Mouse (Mus musculus): ENCODE results near the gene Bpnt1.
"Not testable (repeated sequence)": the region's sequence is repeated elsewhere in the genome, so short reads cannot be mapped to it uniquely, and the experiment has no call there.

Gene Bpnt1

DNA sequence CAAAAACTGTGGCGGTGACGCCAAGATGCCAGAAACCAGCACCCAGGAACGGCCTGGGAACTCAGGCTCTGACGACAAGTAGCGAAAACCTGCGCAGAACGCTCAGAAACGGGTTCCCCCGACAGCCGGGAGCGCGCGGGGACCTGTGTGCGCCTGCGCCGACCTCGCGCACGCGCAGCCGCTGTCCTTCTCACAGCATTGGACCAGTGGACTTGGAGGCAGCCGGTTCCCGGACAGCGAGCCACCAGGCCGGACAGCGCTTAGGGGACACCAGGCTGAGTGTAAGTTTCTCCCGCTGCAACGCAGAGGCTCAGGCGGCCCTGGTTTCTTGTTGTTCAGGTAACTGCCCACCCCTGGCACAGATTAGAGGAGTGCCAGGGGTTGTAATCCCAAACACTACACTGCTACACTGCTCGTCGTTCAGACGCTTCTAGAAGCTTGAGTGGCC lies at the start of gene Bpnt1:
Bpnt1 (plus strand) TSS at position 167 of the 448 bp plus-strand sequence.
- peak; percentile 93 for DNase-seq

DNA sequence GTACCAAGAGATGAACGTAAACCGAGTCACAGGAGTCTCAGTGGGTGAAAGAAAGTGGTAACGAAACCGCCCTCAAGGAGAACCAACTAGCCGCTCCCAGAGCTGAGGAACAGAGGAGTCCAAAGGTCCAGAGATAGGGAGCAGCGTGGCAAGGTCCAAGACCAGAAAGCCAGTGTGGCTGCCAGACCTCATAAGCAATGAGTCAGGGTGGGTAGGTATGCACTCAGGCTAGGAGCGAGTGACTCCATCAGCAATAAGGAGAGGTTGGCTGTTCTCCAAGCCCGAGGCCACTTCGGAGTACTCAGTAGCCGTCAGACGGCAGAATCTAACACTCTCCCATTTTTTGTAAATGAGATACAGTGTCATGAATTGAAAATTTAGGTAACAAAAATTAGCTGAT lies 49.1 kb upstream of the Bpnt1 start:
- no peak for DNase-seq

DNA sequence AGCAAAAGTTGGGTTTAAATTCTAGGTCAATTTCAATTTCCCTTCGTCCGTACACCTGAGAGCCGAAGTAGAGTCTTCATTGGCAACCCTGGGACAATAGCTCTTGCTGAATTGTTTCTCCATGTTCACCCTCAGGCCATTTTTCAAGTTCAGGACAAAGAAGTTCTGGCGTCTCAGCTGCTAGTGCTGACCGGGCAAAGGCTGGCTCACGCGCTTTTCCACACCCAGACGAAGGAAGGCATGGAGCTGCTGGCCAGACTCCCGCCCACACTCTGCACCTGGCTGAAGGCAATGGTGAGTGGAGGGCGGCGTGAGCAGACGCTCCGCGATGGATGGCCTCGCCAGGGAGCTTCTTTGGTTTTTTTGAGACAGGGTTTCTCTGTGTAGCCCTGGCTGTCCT lies 48.7 kb upstream of the Bpnt1 start:
- no peak for DNase-seq

DNA sequence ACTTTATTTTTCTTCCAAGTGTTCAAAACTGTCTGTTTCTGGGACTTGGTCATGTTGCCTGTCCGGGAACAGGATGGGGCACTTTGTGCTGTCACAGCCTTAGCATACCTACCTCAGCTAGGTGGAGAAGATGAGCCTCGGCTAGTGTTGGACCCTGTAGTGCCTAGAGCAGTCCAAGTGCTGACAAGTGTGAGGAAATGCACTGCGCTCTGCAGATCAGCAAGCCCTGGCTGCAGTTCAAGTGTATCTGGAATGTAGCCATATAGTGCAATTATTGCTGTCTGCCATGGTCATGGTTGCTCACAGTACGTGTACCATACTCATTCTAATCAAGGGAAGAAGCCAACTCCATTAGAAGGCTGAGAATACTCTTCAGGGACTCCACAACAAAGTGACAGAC lies 47.2 kb upstream of the Bpnt1 start:
- DNase-seq, result no peak

DNA sequence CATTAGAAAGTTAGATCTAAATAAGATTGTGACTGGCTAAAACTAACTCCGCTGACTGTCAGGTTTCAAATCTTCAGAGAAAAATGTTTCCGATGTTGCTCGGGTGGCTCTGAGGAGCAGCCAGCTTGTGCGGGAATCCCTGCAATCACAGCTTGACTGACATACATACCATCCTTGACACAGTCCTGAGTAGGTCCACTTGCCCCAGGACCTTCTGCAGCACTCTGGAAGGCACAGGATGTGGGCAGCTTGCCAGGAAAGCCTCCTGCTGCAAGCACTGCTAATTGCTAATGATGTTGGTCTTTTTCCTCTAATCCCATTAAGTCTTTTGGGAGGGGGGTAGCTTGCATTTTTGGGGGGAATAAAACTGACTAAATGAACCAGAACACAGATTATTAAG lies 46.8 kb upstream of the Bpnt1 start:
- no peak for DNase-seq

DNA sequence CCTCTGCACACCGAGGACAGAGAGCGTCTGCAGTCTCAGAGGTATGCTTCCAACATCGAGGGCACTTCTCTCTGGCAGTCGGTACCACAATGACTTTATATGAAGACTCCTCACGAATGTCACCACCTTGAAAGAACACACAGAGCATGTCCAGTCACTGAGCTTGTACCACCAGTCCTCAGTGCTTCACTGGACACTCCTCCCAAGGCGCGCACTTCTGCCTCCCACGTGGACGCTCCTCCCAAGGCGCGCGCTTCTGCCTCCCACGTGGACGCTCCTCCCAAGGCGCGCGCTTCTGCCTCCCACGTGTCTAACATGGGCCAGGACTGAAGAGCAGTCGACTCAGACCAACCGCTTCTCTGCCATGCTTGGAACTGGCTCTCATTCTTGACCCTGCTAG lies 44.9 kb upstream of the Bpnt1 start:
- DNase-seq, result no peak

DNA sequence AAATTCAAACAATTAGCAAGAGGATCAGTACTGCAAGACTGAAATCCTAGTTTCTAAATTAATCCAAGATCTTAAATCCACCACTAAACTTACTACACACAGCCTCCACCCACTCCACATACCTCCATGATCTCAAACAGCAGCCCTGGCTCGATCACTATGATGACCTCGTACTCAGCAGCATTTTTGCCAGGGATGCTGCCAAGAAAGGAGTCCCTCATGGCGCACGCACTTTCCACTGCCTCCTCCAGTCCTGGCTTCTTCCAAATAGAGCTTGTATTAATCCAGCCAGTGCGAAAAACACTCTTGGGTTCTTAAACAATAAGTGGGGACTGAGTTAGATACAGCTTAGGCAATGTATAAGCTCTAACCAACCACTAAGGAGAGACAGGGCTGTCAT lies 42.7 kb upstream of the Bpnt1 start:
- no peak for DNase-seq

DNA sequence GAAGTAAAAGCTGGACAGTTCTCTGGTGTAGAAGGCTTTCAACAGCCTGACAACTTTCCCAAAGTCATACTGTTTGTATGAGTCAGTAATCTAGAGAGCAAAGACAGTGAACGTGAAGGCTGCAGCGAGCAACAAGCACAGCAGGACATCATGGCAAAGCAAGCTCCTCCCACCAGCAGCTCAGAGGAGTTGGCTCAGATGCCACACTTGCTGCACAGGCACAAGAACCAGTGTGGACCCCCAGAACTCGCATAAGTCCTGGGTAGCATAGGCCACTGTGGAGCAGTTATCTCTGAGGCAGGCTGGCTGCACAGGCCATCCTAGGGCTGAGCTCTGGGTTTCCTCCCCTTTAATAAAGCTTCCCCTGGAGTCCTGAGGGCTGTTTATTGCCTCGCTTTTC lies 40.6 kb upstream of the Bpnt1 start:
- DNase-seq, result no peak

DNA sequence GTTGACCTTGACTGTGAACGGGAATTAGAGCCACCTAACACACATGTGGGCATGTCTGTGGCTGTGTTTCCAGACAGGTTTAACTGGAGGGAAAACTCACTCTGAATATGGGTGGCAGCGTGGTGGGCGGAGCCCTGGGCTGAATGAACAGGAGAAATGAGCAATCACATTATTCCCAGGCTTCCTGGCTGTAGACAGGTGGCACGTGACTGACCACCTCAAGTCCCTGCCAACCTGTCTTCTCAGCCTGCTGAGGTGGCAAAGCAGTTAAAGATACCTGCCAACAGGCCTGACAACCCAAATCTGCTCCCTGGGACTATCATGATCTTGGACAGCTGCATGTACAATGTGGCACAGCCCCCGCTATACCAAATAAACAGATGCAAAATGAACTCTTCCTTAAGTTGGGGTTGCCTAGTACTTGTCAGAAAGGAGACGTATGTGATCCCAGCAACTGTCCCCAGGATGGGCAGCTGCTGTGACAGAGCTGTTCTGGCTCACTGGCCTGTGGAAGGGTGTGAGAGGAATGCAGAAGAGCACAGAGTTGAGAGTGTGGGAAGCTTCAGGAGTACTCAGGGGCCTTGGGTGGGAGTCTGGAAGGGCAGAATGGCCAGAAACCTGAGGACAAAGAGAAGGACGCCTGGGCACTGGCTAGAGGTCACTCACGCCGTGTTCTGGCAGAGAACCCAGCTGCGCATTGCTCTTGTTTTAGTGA lies 39.1 kb upstream of the Bpnt1 start:
- no peak for DNase-seq

DNA sequence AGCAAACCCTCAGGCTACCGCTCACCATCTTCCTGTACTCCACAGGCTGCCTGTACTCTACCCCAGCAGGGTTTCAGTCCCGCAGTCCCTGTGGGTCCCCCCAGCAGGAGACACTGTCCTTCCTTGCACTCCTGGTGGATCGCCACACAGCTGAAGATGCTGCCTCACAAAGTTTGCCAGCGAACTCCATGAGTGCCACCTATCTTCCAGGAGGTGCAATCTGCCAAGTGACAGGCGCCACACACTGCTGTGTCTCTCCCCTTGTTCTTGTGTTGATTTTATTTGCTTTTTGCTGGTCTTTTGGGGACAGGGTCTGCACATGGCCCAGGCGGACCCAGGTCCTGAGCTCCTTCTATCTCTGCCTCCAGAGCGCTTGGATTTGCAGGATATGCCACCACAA lies 35.1 kb upstream of the Bpnt1 start:
- no peak for DNase-seq

DNA sequence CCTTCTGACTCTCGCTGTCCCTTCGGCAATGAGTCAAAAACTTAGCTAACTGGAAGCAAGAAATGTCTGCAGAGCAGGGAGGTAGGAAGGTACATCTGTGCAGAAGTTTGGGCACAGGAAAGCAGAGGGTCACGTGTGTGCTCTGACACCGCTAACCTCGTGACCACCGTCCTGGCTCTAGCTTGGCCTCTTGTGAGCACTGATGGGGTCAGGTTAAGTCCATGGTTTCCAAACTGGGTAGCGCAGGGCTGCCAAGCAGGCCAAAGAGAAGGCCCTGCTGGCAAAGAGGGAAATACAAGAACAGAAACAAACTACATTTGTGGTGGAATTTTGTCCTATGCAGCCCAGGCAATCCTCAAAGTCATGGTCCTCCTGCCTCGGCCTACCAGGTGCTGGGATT lies 33.5 kb upstream of the Bpnt1 start:
- DNase-seq, result no peak

DNA sequence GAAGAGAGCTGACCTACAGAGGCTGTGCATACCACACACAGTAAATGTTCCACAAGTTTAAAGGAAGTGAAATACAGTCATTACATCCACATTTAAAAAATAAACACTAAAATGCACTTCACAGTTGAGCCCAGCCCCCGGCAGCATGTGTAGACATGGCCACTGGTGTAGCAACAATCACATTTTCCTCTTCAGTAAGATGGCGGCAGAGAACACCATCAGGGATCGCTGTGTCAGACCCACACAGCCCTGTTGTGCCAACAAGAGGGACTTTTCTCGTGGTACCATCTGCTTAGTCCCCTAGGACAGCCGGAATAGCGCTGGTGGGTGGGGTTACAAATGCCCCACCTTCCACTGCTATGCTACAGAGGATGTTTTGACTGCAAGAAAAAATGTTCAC lies 29.1 kb upstream of the Bpnt1 start:
- DNase-seq, result no peak

DNA sequence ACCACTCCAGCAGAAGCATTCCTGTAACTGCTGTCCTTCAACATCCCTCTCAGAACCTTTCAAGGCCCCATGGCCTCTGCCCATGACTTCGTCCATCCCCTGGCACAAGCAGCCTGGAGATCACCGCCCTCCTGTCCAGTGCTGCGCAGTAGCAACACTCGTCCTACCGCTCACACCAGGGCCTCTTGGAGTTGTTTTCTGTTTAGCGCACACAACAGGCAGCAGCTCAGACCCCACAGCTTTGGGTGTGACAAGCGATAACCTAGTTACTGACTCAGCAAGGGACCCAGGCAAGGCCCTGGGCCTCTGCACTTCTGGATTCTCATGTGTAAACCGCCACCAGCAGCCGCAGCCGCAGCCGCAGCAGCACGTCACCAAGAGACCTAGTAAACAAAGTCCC lies 25.1 kb upstream of the Bpnt1 start:
- no peak for DNase-seq

DNA sequence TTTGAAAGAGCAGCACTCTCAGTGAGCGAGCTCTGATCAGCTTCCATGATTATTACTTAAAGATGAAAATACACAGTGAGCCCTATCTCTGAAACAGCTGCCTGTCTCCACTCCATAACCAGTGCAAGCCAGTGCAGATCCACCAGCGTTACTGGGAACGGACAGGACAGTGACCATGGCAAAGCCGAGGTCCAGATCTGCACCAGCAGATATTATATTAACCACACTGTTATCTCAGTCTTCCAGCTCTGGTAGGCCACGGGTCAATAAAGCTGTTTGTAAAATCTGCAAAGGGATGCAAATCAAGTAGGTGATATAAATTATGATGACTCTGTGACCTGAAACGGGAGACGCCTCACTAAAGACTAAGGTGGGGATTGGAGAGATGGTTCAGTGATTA lies 24.3 kb upstream of the Bpnt1 start:
- no peak for DNase-seq

DNA sequence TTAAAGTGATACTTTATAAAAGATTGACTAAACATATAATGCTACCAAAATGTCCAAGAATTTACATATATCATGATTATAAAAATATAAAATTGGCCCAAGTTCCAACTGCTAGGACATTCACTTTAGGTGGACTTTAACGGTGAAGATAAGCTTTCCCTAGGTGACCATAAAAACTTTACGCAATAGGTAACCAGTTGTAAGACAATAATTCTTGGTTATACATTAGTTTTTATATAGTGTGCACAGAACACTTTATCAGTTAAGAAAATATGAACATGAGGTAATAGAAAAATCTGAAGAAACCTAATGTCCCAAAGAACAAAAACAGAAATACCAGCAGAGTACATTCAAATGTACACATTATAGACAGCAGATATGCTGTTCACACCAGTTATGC lies 23.6 kb upstream of the Bpnt1 start:
- DNase-seq, result no peak

DNA sequence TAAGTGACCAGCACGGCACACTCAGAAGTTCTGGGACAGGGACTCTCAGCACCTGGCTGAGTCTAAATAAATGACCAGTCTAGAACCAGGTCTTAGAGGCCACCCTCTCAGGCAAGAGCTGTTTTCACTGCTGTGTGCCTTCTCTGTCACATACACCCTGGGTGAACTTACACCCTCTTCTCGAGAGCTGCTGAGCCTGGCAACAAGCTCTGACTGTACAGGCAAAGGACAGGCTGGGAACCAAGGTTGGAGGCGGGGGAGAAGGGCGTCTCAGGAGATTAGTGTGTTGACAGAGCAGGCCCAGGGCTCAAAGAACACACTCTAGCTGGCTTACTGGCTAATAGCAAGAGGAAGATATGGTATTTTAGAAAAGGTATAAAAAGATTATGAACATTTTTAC lies 23.0 kb upstream of the Bpnt1 start:
- DNase-seq, result no peak

DNA sequence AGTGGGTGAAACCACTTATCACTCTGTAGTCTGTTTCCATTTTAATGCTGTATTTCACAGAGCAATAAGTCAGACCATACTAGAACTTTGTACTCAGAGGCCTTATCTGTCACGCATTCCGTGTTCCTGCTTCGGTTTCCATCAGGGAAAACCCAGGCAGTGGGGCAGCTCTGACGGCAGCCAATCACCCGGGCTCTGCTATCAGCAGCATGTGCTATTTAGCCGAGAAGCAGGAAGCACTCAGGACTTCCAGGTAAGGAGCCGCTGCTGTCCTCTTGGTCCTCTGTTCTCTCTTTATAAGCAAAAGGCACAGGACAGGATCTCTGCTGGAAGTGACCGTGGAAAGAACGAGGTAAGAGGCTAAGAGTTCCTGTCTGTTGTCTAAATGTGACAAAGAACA lies 20.0 kb upstream of the Bpnt1 start:
- no peak for DNase-seq

DNA sequence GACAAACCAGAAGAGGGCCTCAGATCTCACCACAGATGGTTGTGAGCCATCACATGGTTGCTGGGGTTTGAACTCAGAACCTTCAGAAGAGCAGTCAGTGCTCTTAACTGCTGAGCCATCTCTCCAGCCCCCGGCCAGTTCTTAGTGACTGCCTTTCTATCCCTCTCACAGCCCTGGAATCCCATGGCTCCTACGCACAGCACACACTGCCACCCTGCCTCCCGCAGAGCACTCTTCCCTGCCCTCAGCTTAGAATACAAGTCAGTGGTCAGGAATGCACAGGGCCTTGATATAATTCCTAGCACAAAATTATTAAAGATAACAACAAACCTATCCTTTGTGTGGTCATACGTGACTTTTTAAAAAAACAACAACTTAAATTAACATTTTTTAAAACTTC lies 17.4 kb upstream of the Bpnt1 start:
- no peak for DNase-seq

DNA sequence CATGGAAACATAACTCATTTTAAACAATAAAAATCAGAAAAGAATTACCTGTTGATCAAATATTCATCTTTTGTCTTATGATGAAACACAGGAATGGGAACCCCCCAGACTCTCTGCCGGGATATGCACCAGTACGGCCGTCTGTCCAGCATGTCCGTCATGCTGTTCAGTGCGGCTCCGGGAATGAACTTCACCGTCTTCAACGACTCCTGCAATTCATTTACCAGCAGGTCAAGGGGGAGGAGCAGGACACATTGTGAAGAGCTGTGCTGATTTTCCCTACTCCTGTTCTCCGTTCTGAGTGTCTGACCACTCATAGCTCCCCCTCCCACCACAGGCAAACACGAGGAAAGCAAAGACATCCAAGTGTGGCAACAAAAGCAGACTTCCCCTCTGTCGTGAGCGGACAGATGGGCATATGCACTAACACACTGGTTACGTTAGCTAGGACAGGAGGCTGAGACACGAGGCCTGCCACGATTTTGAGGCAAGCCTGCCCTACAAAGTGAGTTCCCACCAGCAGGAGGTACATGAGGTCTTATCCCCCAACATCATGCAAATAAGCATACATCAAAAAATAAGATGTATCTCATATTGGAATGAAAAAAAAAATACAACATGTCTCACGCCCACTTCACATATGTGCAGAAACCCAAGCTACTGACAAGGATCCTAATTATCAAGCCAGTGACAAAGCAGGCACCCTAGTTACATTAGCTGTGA lies 15.9 kb upstream of the Bpnt1 start:
- peak; percentile 38 for DNase-seq

DNA sequence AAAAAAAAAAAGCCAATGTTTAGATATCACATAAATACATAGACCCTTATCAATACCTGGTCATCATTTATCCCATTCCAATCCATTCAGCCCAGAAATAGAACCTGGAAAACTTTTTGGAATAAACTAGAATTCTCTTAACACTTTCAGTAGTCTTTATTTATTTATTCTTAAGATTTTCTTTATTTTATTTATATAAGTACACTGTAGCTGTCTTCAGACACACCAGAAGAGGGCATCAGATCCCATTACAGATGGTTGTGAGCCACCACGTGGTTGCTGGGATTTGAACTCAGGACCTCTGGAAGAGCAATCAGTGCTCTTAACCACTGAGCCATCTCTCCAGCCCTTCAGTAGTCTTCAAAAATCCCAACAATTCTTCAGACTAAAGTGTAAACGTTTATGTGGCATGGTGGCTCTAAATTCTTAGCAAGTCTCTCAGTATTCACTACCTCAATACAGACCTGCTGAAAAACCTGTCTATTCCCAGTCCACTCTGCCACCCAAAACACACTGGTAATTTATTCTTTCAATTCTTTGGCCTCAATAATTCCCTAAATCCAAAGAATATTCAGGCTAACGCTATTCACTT lies 4.1 kb upstream of the Bpnt1 start:
- DNase-seq, result not testable (repeated sequence)

DNA sequence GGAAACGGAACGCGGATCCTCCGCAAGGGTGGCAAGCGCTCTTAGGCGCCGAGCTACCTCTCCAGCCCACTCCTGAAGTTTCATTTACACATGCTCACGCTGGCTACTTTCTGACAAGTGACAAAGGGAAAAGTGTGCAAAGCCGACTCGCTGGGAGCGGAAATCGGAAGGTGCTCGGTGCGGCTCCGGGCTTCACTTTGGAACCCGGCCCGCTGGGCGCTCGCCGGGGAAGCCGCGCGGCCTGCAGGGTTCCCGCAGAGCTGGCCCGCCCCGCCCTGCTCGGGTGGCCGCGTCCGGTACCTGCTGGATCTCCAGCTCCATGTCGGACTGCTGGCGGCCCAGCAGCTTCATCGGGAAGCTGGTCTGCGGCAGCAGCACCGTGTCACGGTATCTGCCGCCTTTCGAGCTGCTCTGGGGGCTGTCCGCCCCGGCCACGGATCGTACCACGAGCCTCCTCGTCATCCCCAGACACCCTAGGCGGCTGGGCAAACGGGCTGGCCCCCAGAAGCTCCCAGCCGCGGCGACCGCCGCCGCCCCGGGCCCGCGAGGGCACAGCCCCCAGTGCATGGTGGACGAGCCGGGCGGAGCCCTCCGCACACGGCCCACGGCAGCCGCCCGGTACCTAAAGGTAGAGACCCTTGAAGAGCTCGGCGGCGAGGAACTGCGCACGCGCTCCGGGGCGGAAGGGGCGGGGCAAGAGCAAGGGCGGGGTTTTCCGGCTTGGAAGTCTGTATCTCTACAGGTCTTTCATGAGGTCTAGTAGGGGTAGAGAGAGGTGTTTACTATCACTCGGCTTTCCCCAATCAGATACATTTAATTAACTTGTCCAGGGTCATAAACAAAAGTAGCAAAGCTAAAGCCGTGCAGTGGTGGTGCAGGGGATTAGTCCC lies 3.0 kb upstream of the Bpnt1 start, which contains the start of gene Iars2:
Iars2 (minus strand) TSS at position 676 of the 890 bp plus-strand sequence.
- DNase-seq, result peak; percentile 91

DNA sequence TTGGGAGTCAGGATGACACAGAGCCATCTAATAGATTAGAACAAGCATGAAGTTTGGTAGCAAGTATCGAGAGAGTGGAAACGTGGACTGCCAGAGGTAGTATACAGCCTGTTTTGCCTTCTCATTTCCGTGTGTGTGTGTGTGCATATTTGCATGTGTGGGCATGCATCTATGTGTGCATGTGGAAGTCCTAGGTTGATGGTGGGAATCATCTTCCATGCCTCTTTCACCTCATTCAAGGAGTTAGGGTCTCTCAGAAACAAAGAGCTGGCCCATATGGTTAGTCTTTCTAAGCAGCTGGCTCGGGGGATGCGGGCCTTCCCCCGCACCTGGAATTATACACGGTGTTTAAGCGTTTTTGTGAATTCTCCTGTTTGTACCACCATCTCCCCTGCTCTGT lies 2.1 kb upstream of the Bpnt1 start:
- DNase-seq, result no peak

DNA sequence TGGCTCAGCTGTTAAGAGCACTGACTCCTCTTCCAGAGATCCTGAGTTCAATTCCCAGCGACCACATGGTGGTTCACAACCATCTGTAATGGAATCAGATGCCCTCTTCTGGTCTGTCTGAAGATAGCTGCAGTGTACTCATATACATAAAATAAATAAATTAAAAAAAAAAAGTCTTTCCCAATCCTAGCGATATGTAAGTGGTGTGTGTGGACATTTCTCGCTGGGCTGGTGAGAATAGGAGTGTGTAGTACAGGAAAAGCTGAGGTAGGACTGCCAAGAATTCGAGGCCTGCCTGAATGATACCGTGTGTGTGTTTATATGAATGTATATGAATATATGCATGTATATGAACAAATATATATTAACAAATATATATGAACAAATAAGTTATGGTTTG lies 585 bp upstream of the Bpnt1 start:
- DNase-seq, result no peak
